Mouse (Mus musculus): Measurements from ENCODE around the gene Lypd6.

The Lypd6 gene

GRCm38 (mm10) chr2:50173730-50174528 lies 107.7 kb downstream of the Lypd6 start:
- DNase-seq, result no peak

- DNase-seq, result no peak
Measured at GRCm38 (mm10) chr2:50175709-50176108, 109.5 kb downstream of the Lypd6 start.

- no peak for DNase-seq
Measured at GRCm38 (mm10) chr2:50179164-50179563, 112.9 kb downstream of the Lypd6 start.

GRCm38 (mm10) chr2:50180423-50180822 lies 114.2 kb downstream of the Lypd6 start:
- no peak for DNase-seq

- no peak for DNase-seq
Measured at GRCm38 (mm10) chr2:50181332-50181731, 115.1 kb downstream of the Lypd6 start.

- DNase-seq, result peak; percentile 21
Measured at GRCm38 (mm10) chr2:50186711-50187405, 120.6 kb downstream of the Lypd6 start.

GRCm38 (mm10) chr2:50188856-50189255 lies 122.6 kb downstream of the Lypd6 start:
- DNase-seq, result no peak

- DNase-seq, result peak; percentile 42
Measured at GRCm38 (mm10) chr2:50196681-50197080, 130.5 kb downstream of the Lypd6 start.

- DNase-seq, result no peak
Measured at GRCm38 (mm10) chr2:50197801-50198200, 131.6 kb downstream of the Lypd6 start.

- DNase-seq, result no peak
Measured at GRCm38 (mm10) chr2:50200541-50200940, 134.3 kb downstream of the Lypd6 start.

GRCm38 (mm10) chr2:50220574-50220973 lies 154.3 kb downstream of the Lypd6 start:
- DNase-seq, result no peak

GRCm38 (mm10) chr2:50225019-50225418 lies 158.8 kb downstream of the Lypd6 start:
- DNase-seq, result no peak

- DNase-seq, result no peak
Measured at GRCm38 (mm10) chr2:50233491-50233890, 167.3 kb downstream of the Lypd6 start.
